Mouse (Mus musculus): ENCODE measurements around the gene BC051665. TPM values are rescaled to one million over a fixed set of nuclear protein-coding genes. Genes with fewer than 3 reads are reported as not detected.
A peak's percentile ranks its signal among the peaks of the same experiment; 100 is the strongest.

Gene BC051665
- polyA plus RNA-seq, 1 experiment from 2014 or later: not detected

DNA sequence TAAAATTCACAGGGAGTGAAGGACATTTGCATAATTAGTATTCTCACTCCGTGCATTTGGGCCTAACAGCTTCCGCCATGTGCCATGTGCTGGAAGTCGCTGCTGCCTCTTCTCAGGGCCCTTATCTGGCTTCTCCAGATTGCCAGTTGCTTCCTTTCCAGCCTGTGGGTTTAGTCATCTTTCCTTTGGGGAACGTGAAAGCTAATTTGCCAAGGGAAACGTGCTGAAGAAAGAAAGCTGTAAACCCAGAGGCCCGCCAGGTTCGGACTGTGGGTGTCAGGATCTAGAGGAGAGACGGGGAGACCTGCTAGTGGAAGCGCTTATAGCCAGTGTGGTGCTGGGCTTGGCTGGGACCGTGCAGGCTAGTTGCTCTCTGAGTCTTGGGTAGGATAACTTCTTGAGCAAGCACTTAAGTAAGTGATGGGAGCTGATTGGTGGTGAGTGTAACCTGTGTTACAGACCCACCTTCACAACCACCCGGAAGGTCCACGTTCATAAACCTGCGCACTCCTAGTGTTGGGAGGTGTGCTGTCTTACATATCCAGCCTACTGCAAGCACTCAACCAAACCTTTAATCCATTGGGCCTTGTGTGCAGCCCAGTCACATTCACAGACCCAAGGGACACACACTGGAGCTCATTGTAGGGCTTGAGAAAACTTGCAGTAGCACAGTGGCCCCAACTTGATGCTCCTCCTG lies 42.6 kb downstream of the BC051665 start:
- DNase-seq (peak; percentile 75), ATAC-seq (ENCODE audit: low read depth) (peak; percentile 72)
- peak overlapping the region; percentile 62 for H3K9ac ChIP-seq
- peak overlapping the region; percentile 30 for H3K4me3 ChIP-seq (replicated peaks)
- H3K4me1 ChIP-seq (replicated peaks): peaks cover 62% of the 10 kb centered on the region
- no peaks in the 10 kb centered on the region for H3K27me3 ChIP-seq
- 16% methylated on average over 13 of the region's 13 CpGs for WGBS (ENCODE audit: insufficient replicate concordance)
- peak overlapping the region; percentile 93 for H3K27ac ChIP-seq
- H3K9me3 ChIP-seq (replicated peaks): no peaks in the 10 kb centered on the region
- peak overlapping the region; percentile 62 for H3K4me2 ChIP-seq
- H3K36me3 ChIP-seq: peaks cover 14% of the 10 kb centered on the region

DNA sequence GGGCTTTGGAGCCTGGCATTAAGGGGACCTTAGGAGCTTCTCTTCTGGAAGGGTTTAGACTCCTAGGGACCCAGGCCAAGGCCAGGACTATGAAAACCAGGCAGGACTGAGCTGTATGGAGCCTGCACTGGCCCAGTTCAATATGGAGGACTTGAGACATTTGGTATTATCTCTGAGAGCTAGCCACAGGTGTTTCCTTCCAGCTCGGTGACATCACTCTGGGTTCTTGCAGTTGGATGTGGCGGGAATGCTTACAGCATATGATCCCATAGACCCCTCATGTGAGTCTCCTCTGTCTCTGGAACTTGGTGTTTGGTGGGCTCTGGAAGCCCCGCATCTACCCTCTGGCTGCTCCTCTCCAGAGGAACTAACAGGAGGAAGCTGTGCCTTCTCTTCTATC lies 43.6 kb downstream of the BC051665 start:
- H3K36me3 ChIP-seq: peaks cover 6% of the 10 kb centered on the region
- no peaks in the 10 kb centered on the region for H3K9me3 ChIP-seq (replicated peaks)
- H3K9ac ChIP-seq: peak overlapping the region; percentile 62
- no peak overlapping the region for H3K4me3 ChIP-seq (replicated peaks)
- no peaks in the 10 kb centered on the region for H3K27me3 ChIP-seq
- peak overlapping the region; percentile 93 for H3K27ac ChIP-seq
- DNase-seq (no peak), ATAC-seq (ENCODE audit: low read depth) (no peak)
- peaks cover 70% of the 10 kb centered on the region for H3K4me1 ChIP-seq (replicated peaks)
- WGBS (ENCODE audit: insufficient replicate concordance): 35% methylated on average over 3 of the region's 3 CpGs
- H3K4me2 ChIP-seq: peak overlapping the region; percentile 62

DNA sequence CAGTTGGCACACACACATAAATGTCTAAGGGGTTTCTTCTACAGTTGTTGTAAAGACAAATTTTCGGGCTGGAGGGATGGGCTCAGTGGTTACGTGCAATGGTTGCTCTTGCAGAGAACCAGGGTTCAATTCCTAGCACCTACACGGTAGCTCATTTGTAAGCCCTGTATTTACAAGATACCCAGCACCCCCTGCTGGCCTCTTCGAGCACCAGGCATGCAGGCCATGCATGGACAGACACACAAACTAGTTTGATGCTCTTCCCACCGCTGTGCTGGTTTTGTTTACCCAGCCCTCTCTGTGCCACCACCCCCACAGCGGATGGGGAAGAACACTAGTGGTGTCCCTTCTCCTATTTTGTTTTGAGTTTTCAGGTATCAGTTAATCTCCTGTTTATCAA lies 45.9 kb downstream of the BC051665 start:
- Histone ChIP-seq H3K4me2 (no peak overlapping the region), H3K27me3 (no peaks in the 10 kb centered on the region), H3K9me3 (replicated peaks) (no peaks in the 10 kb centered on the region), H3K4me1 (replicated peaks) (peaks cover 69% of the 10 kb centered on the region), H3K36me3 (peaks cover 6% of the 10 kb centered on the region), H3K4me3 (replicated peaks) (no peak overlapping the region), H3K27ac (no peak overlapping the region), H3K9ac (no peak overlapping the region)
- ATAC-seq (ENCODE audit: low read depth): no peak
- WGBS (ENCODE audit: insufficient replicate concordance): 71% methylated on average over 6 of the region's 6 CpGs
- no peak for DNase-seq

DNA sequence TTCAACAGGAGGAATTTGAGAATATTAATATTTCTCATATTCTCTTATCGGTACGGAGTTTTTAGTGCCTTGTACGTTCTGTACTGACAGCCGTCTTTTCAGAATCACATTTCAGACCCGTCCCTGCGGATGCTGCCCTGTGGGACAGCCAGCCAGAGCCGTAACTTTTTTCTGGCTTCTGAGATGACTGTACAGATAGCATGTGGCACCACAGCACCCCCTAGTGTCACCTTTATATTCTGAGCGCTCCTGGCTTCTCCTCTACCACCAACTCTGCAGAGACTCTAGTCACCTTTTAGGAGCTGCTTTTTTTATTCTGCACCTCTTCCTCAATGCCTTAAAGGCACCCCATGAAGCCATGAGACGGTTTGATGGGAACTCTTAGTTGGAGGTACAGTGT lies 47.7 kb downstream of the BC051665 start:
- DNase-seq: peak; percentile 66
- no peaks in the 10 kb centered on the region for H3K27me3 ChIP-seq
- H3K4me2 ChIP-seq: peak overlapping the region; percentile 69
- H3K9ac ChIP-seq: peak overlapping the region; percentile 51
- H3K27ac ChIP-seq: peak overlapping the region; percentile 75
- H3K4me3 ChIP-seq (replicated peaks): peak overlapping the region; percentile 35
- H3K36me3 ChIP-seq: peaks cover 6% of the 10 kb centered on the region
- peak; percentile 40 for ATAC-seq (ENCODE audit: low read depth)
- H3K9me3 ChIP-seq (replicated peaks): no peaks in the 10 kb centered on the region
- WGBS (ENCODE audit: insufficient replicate concordance): 7% methylated on average over 9 of the region's 9 CpGs
- H3K4me1 ChIP-seq (replicated peaks): peaks cover 56% of the 10 kb centered on the region

DNA sequence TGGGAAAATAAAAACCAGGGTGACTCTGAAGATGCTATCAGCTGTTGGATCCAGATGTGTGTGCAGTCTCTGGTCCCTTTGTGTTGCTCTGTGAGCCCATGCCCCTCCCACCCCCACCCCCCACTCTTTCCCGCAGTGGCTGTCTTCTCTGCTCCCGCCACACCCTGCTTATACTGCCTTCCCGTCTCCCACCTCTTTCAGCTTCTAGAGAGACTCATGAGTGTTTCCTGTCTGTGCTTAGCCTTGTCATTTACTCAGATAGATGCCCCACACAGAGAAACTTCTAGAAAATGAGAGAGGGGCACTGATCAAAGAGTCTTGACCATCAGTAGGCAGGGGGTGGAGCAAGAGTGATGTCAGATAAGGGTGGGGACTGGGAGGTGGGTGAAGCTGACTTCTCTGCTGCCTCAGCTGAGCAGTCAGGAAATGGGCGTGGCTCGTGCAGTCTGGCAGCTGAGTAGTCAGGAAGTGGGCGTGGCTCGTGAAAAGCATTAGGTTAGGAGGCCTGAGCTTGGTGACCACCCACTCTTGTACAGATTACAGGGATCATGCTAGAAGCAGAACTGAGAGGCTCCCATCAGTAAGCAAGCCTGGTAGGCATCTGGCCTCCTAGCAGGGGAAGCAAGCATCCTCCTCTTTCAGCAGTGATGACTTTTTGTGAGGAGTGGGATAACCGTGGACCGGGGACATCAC lies 48.4 kb downstream of the BC051665 start:
- peaks cover 50% of the 10 kb centered on the region for H3K4me1 ChIP-seq (replicated peaks)
- H3K9ac ChIP-seq: peak overlapping the region; percentile 51
- H3K4me2 ChIP-seq: peak overlapping the region; percentile 69
- no peaks in the 10 kb centered on the region for H3K27me3 ChIP-seq
- peak overlapping the region; percentile 35 for H3K4me3 ChIP-seq (replicated peaks)
- DNase-seq: peak; percentile 81
- H3K9me3 ChIP-seq (replicated peaks): no peaks in the 10 kb centered on the region
- ATAC-seq (ENCODE audit: low read depth): peak; percentile 75
- peaks cover 7% of the 10 kb centered on the region for H3K36me3 ChIP-seq
- 6% methylated on average over 9 of the region's 9 CpGs for WGBS (ENCODE audit: insufficient replicate concordance)
- H3K27ac ChIP-seq: peak overlapping the region; percentile 75

DNA sequence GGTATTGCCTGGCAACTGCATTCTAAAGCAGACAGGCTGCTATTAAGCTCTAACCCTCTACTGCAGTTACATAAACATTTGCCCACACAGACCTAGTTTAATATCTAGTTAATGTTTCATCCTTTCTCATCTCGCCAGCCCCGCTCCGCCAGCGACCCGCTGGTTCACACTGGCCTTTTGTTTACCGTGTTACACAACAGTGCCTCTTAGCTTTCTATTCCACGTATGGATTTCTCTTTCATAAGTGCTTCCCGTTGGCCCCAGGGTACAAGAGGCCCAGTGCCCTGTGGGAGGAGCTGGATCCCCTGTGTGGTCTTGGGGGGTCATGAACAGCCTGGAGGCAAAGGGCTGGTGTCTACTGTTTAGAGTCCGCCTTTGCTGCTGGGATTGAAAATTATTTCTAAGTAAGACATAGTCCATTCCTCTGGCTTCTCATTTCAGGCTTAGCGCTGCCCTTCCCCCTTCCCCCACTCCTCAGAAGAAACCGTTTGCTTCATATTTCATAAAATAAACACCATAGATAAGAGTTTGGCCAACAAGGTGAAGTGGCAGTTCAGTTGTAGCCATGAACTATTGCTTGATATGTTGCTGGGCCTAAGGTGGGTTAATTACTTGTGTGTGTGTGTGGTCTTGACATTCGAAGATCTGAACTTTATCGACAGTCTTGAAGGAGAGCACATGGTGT lies 49.6 kb downstream of the BC051665 start:
- H3K4me1 ChIP-seq (replicated peaks): peaks cover 39% of the 10 kb centered on the region
- H3K9me3 ChIP-seq (replicated peaks): no peaks in the 10 kb centered on the region
- ATAC-seq (ENCODE audit: low read depth) (peak; percentile 66), DNase-seq (no peak)
- WGBS (ENCODE audit: insufficient replicate concordance): 78% methylated on average over 13 of the region's 13 CpGs
- no peak overlapping the region for H3K4me3 ChIP-seq (replicated peaks)
- no peak overlapping the region for H3K4me2 ChIP-seq
- H3K36me3 ChIP-seq: peaks cover 15% of the 10 kb centered on the region
- H3K27me3 ChIP-seq: no peaks in the 10 kb centered on the region
- H3K9ac ChIP-seq: no peak overlapping the region
- peak overlapping the region; percentile 70 for H3K27ac ChIP-seq

DNA sequence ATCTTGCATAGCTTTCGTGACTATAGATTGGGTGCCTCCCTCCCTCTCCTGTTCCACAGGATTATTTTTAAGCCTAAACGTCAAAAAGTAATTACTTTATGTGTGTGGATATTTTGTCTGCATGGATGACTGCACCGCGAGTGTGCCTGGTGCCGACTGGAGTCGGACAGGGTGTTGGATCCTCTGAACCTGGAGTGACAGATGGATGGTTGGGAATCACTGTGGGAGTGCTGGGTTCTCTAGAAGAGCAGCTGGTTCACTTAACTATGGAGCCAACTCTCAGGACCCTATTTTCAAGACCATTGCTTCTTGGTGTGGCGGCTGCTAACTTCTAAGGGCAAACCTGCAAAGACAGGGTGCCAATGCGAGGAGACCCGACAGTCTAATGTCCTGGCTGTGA lies 50.9 kb downstream of the BC051665 start:
- H3K4me2 ChIP-seq: no peak overlapping the region
- WGBS (ENCODE audit: insufficient replicate concordance): 80% methylated on average over 9 of the region's 9 CpGs
- H3K9me3 ChIP-seq (replicated peaks): no peaks in the 10 kb centered on the region
- peak overlapping the region; percentile 70; the same call in 1 of the 2 replicates for H3K27ac ChIP-seq
- H3K4me3 ChIP-seq (replicated peaks): no peak overlapping the region
- ATAC-seq (ENCODE audit: low read depth) (no peak), DNase-seq (no peak)
- H3K36me3 ChIP-seq: peaks cover 22% of the 10 kb centered on the region
- no peaks in the 10 kb centered on the region for H3K27me3 ChIP-seq
- no peak overlapping the region for H3K9ac ChIP-seq
- H3K4me1 ChIP-seq (replicated peaks): peaks cover 39% of the 10 kb centered on the region

Other genes starting within 250 kb of the BC051665 start
- gene Dapk1, start 184.4 kb downstream of the BC051665 start, polyA plus RNA-seq (2015; fragmentation: Nextera tagmentation; extraction: Ambion mirVana): 5.0 and 7.6 TPM in 2 replicates
- not detected in 2 replicates for gene Ctsll3, start 16.5 kb upstream of the BC051665 start, polyA plus RNA-seq (2015; fragmentation: Nextera tagmentation; extraction: Ambion mirVana)
- 0.12 TPM in 1 of 2 replicates, not detected in the other for gene 4930486L24Rik, start 78.1 kb upstream of the BC051665 start, polyA plus RNA-seq (2015; fragmentation: Nextera tagmentation; extraction: Ambion mirVana)
- 0.14 and 0.16 TPM in 2 replicates for gene Gm49392, start 110.5 kb upstream of the BC051665 start, polyA plus RNA-seq (2015; fragmentation: Nextera tagmentation; extraction: Ambion mirVana)
- gene Ctla2b, start 111.1 kb upstream of the BC051665 start, polyA plus RNA-seq (2015; fragmentation: Nextera tagmentation; extraction: Ambion mirVana): 5.6 and 8.4 TPM in 2 replicates
- not detected in 2 replicates for gene Tpbpb, start 118.5 kb upstream of the BC051665 start, polyA plus RNA-seq (2015; fragmentation: Nextera tagmentation; extraction: Ambion mirVana)
- gene Gm49393, start 149.2 kb upstream of the BC051665 start, polyA plus RNA-seq (2015; fragmentation: Nextera tagmentation; extraction: Ambion mirVana): not detected in 2 replicates
- 2.2 and 3.9 TPM in 2 replicates for gene Gm49391, start 150.2 kb upstream of the BC051665 start, polyA plus RNA-seq (2015; fragmentation: Nextera tagmentation; extraction: Ambion mirVana)
- 32.7 and 35.5 TPM in 2 replicates for gene Ctla2a, start 150.3 kb upstream of the BC051665 start, polyA plus RNA-seq (2015; fragmentation: Nextera tagmentation; extraction: Ambion mirVana)
- gene Tpbpa, start 155.6 kb upstream of the BC051665 start, polyA plus RNA-seq (2015; fragmentation: Nextera tagmentation; extraction: Ambion mirVana): not detected in 2 replicates
- not detected in 2 replicates for gene Ctsj, start 219.6 kb upstream of the BC051665 start, polyA plus RNA-seq (2015; fragmentation: Nextera tagmentation; extraction: Ambion mirVana)